Mouse (Mus musculus) stomach, postnatal 0 days (tissue): ENCODE results near the gene Gm49416.

Experiments
- CTCF ChIP-seq: IDR thresholded peaks from 2 replicates; pipeline ENCODE4 v1.5.1; 2016; ENCODE audit warnings: antibody characterized with exemption, low read depth, mild to moderate bottlenecking, moderate library complexity
- EP300 ChIP-seq: optimal IDR thresholded peaks from 2 replicates; pipeline ENCODE3; 2016; ENCODE audit warnings: antibody characterized with exemption

DNA sequence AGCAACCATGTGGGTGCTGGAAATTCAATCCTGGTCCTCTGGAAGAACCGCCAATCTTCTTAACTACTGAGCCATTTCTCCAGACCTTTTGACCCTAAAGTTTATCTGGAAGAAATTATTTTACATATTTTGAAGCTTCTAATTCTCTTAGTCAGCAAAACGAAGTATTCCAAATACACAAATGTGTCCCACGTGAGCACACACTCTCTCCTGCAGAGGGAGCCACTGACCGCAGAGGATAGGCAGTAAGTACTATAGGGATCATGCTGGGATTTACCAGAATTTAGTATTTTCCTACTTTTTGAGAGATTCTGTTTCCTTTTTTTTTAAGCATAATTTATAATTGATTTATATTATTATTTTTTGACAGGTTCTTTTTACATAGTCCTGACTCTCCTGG lies 31.0 kb upstream of the Gm49416 start:
- TF ChIP-seq CTCF = peak; percentile 84
- TF ChIP-seq EP300 = no peak
